ENCODE assay signal across 9 mouse cellular contexts in genomic region chr4:32985684-32986083, GRCm38 (mm10). TPM values are rescaled to one million over a fixed set of nuclear protein-coding genes. Genes with fewer than 3 reads are reported as not detected.
DNase-seq lines count a peak whose midpoint lies in the region; ATAC-seq and TF ChIP-seq lines count a peak whose summit lies in the region.
"Had no signal": no experiment of that assay in that cellular context is flagged by ENCODE, and none has a peak within 500 bp of the region (broad histone marks: within the 10 kb centered on the region; RNA-seq: fewer than 3 reads in every experiment).

No protein-coding gene starts in this region.

- H3K27me3 ChIP-seq in heart, postnatal 0 days (ENCODE audit: control insufficient read depth, insufficient read depth, low read length) = no peaks in the 10 kb centered on the region
- H3K27me3 ChIP-seq in embryonic facial prominence, embryonic 12.5 days = peaks cover 10% of the 10 kb centered on the region; the same call in 1 of the 2 replicates
- H3K27me3 ChIP-seq in liver, embryonic 15.5 days = peaks cover 63% of the 10 kb centered on the region

- WGBS in heart, postnatal 0 days = 12% methylated on average over 3 of the region's 3 CpGs
- 10% methylated on average over 3 of the region's 3 CpGs for WGBS in embryonic facial prominence, embryonic 12.5 days
- 20% methylated on average over 3 of the region's 3 CpGs for WGBS in liver, embryonic 15.5 days (ENCODE audit: insufficient replicate concordance)

- peak overlapping the region; percentile 82; the same call in 1 of the 2 replicates for H3K4me3 ChIP-seq in heart, postnatal 0 days (ENCODE audit: low read depth, low read length)
- H3K4me3 ChIP-seq in embryonic facial prominence, embryonic 12.5 days = no peak overlapping the region
- H3K4me3 ChIP-seq in liver, embryonic 15.5 days (replicated peaks) = peak overlapping the region; percentile 67

- H3K36me3 ChIP-seq in heart, postnatal 0 days (replicated peaks; ENCODE audit: control insufficient read depth, insufficient read depth, low read length) = no peaks in the 10 kb centered on the region
- H3K36me3 ChIP-seq in embryonic facial prominence, embryonic 12.5 days = no peaks in the 10 kb centered on the region
- no peaks in the 10 kb centered on the region; the same call in 1 of the 2 replicates for H3K36me3 ChIP-seq in liver, embryonic 15.5 days (replicated peaks)
- H3K36me3 ChIP-seq: G1E had no signal

- H3K27ac ChIP-seq in heart, postnatal 0 days (ENCODE audit: low read depth) = peak overlapping the region; percentile 45; the same call in 1 of the 2 replicates
- no peak overlapping the region for H3K27ac ChIP-seq in embryonic facial prominence, embryonic 12.5 days
- H3K27ac ChIP-seq in liver, embryonic 15.5 days (replicated peaks) = peak overlapping the region; percentile 92

- H3K9ac ChIP-seq in heart, postnatal 0 days (replicated peaks; ENCODE audit: low read depth, low read length) = no peak overlapping the region
- H3K9ac ChIP-seq in embryonic facial prominence, embryonic 12.5 days = no peak overlapping the region
- peak overlapping the region; percentile 51 for H3K9ac ChIP-seq in liver, embryonic 15.5 days

- H3K4me2 ChIP-seq in heart, postnatal 0 days (ENCODE audit: low read depth, low read length) = peak overlapping the region; percentile 97; the same call in 1 of the 2 replicates
- H3K4me2 ChIP-seq in embryonic facial prominence, embryonic 12.5 days (replicated peaks) = 0 out of 2 replicates have a peak overlapping the region, but pooled peaks have one; percentile 11
- peak overlapping the region; percentile 97 for H3K4me2 ChIP-seq in liver, embryonic 15.5 days

- peaks cover 23% of the 10 kb centered on the region for H3K4me1 ChIP-seq in heart, postnatal 0 days (ENCODE audit: control insufficient read depth, insufficient read depth)
- peaks cover 10% of the 10 kb centered on the region for H3K4me1 ChIP-seq in embryonic facial prominence, embryonic 12.5 days
- H3K4me1 ChIP-seq in liver, embryonic 15.5 days (replicated peaks) = peaks cover 79% of the 10 kb centered on the region

- no peak for TF ChIP-seq EP300 in heart, postnatal 0 days (IDR thresholded peaks at IDR 0.05; ENCODE audit: low read depth)

- no peak for DNase-seq in heart, postnatal 0 days (ENCODE audit: low spot score)
- DNase-seq in heart, postnatal 14 days = no peak
- peak; percentile 18 for DNase-seq in retina, embryonic 14.5 days (ENCODE audit: low spot score)
- DNase-seq in thymus, postnatal 36 days = no peak
- no peak for DNase-seq in layer of hippocampus, postnatal 14 days (ENCODE audit: low spot score in 2 of 2)

- H3K9me3 ChIP-seq in heart, postnatal 0 days (replicated peaks; ENCODE audit: control insufficient read depth, low read length) = no peaks in the 10 kb centered on the region
- no peaks in the 10 kb centered on the region for H3K9me3 ChIP-seq in embryonic facial prominence, embryonic 12.5 days
- H3K9me3 ChIP-seq in liver, embryonic 15.5 days (replicated peaks) = no peaks in the 10 kb centered on the region
- H3K9me3 ChIP-seq: G1E had no signal

- intact Hi-C loops in heart, postnatal 14 days (cut with DNase I) = no loop called here

- no peak for TF ChIP-seq CTCF in heart, postnatal 0 days (IDR thresholded peaks at IDR 0.05; ENCODE audit: low read depth)

- ATAC-seq in heart, postnatal 0 days (ENCODE audit: insufficient read depth, low read depth) = no peak; the same call in 1 of the 2 replicates
- ATAC-seq in embryonic facial prominence, embryonic 12.5 days (ENCODE audit: insufficient number of reproducible peaks, insufficient read depth, low FRiP score, low TSS enrichment) = no peak
- ATAC-seq in liver, embryonic 15.5 days (ENCODE audit: insufficient read depth) = no peak

RNA-seq across cellular contexts. Expression of gene Rragd, which starts 2.8 kb away (rescaled TPM):
- 61.3 and 75.3 TPM in 2 replicates for total RNA-seq in heart, postnatal 0 days (2014; rRNA removed; ENCODE audit: low replicate concordance)
- polyA plus RNA-seq in heart, postnatal 0 days (2015; fragmentation: Nextera tagmentation; extraction: Ambion mirVana) = 35.4 and 41.1 TPM in 2 replicates
- 10 to 100 TPM; 69.0 to 71.8 TPM for total RNA-seq in heart, postnatal 14 days (2021)
- polyA plus RNA-seq in embryonic facial prominence, embryonic 12.5 days (2016; fragmentation: Nextera tagmentation; extraction: Ambion mirVana) = 16.1 and 19.6 TPM in 2 replicates
- polyA plus RNA-seq in liver, embryonic 15.5 days (2015; fragmentation: Nextera tagmentation; extraction: Ambion mirVana) = 1.9 and 2.3 TPM in 2 replicates
- 10 to 100 TPM; 50.1 to 56.0 TPM for total RNA-seq in layer of hippocampus, postnatal 14 days (2021)
- total RNA-seq: granulocyte monocyte progenitor cell, adult 5-6 weeks had no signal

RNA-seq across cellular contexts. Expression of gene Ankrd6, which starts 35.0 kb away (rescaled TPM):
- 1.6 and 20.0 TPM in 2 replicates for total RNA-seq in heart, postnatal 0 days (2014; rRNA removed; ENCODE audit: low replicate concordance)
- polyA plus RNA-seq in heart, postnatal 0 days (2015; fragmentation: Nextera tagmentation; extraction: Ambion mirVana) = 2.3 and 2.4 TPM in 2 replicates
- 1 to 10 TPM; 3.0 to 4.1 TPM for total RNA-seq in heart, postnatal 14 days (2021)
- polyA plus RNA-seq in embryonic facial prominence, embryonic 12.5 days (2016; fragmentation: Nextera tagmentation; extraction: Ambion mirVana) = 12.6 and 12.7 TPM in 2 replicates
- polyA plus RNA-seq in liver, embryonic 15.5 days (2015; fragmentation: Nextera tagmentation; extraction: Ambion mirVana) = 0.60 and 0.67 TPM in 2 replicates
- 10 to 100 TPM; 27.1 to 30.2 TPM for total RNA-seq in layer of hippocampus, postnatal 14 days (2021)

RNA-seq across cellular contexts. Expression of gene Ube2j1, which starts 45.5 kb away (rescaled TPM):
- 31.2 and 33.4 TPM in 2 replicates for total RNA-seq in heart, postnatal 0 days (2014; rRNA removed; ENCODE audit: low replicate concordance)
- polyA plus RNA-seq in heart, postnatal 0 days (2015; fragmentation: Nextera tagmentation; extraction: Ambion mirVana) = 29.9 and 30.9 TPM in 2 replicates
- 10 to 100 TPM; 47.8 to 49.1 TPM for total RNA-seq in heart, postnatal 14 days (2021)
- 36.2 and 39.7 TPM in 2 replicates for polyA plus RNA-seq in embryonic facial prominence, embryonic 12.5 days (2016; fragmentation: Nextera tagmentation; extraction: Ambion mirVana)
- polyA plus RNA-seq in liver, embryonic 15.5 days (2015; fragmentation: Nextera tagmentation; extraction: Ambion mirVana) = 25.0 and 30.2 TPM in 2 replicates
- 100 to 1,000 TPM; 104 to 112 TPM for total RNA-seq in layer of hippocampus, postnatal 14 days (2021)

Comparison
In these comparisons a context has a peak if more than half of its experiments do, and no peak if none do; other contexts are left out.
1. H3K4me2 ChIP-seq: peak in every context shown above with its lines; median percentile 97 in heart, postnatal 0 days; 97 in liver, embryonic 15.5 days; 11 in embryonic facial prominence, embryonic 12.5 days.